In the genomic region with DNA sequence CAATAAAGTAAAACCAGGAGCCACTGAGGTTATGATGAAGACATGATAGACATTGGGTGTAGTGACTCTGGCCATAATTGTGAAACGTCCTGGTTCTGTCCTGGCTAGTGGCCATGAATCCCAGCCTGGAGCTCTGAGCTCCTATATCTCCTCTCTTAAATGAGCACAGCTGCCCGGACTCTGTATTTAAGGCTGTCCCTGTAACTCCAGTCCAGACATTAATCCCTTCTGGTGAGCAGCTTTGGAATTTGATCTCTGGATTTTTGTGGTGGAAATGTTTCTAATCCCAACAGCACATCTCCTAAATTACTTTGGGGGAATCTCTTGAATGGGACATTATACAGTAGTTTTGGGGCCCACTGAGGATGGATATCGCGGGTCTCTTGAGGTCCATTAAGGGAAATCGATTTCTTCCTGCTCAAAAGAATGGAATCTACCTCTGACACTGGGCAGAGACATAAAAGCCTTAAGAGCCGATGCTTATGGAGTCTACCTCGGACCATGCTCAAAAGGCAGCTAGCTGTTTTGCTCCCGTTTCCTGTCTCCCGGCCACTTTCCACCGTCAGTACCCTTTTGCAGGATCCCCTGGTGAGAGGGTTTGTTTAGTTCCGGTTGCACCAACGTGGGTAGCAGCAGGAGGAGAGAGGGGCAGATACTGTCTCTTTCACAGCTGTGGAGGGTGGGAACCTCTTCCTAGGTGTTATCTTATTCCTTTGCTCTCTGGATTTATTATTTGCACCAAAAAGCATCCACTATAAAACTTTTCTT, we compare ENCODE assay signal across 12 mouse cellular contexts. TPM values are rescaled to one million over a fixed set of nuclear protein-coding genes. Genes with fewer than 3 reads are reported as not detected.
DNase-seq lines count a peak whose midpoint lies in the region; ATAC-seq and TF ChIP-seq lines count a peak whose summit lies in the region.
"Had no signal": no experiment of that assay in that cellular context is flagged by ENCODE, and none has a peak within 500 bp of the region (broad histone marks: within the 10 kb centered on the region; RNA-seq: fewer than 3 reads in every experiment).

No protein-coding gene starts in this region.

- ATAC-seq in kidney, embryonic 16.5 days (ENCODE audit: low FRiP score, low TSS enrichment) = no peak; the same call in 1 of the 2 replicates
- peak; percentile 57; the same call in 1 of the 2 replicates for ATAC-seq in embryonic facial prominence, embryonic 15.5 days (ENCODE audit: insufficient number of reproducible peaks, low FRiP score, low TSS enrichment, low read depth)
- ATAC-seq in midbrain, embryonic 15.5 days (replicated peaks) = no peak

- peak overlapping the region; percentile 20 for H3K4me2 ChIP-seq in kidney, embryonic 16.5 days (replicated peaks; ENCODE audit: low read depth, low read length)
- peak overlapping the region; percentile 11; the same call in 1 of the 2 replicates for H3K4me2 ChIP-seq in embryonic facial prominence, embryonic 15.5 days (replicated peaks)
- H3K4me2 ChIP-seq in midbrain, embryonic 15.5 days = peak overlapping the region; percentile 8; the same call in 1 of the 2 replicates
- H3K4me2 ChIP-seq: liver, embryonic 11.5 days; stomach, embryonic 15.5 days had no signal

- DNase-seq in kidney, adult 2 months = no peak
- DNase-seq in embryo, embryonic 10 days (ENCODE audit: low spot score) = peak; percentile 42
- no peak for DNase-seq in ovary, postnatal 14 days (ENCODE audit: low spot score)
- no peak for DNase-seq in thymus, postnatal 36 days
- DNase-seq in natural killer cell, adult 2 months (ENCODE audit: low spot score in 2 of 2) = no peak
- DNase-seq: gastrocnemius, postnatal 36 days had no signal

- no peak overlapping the region for H3K27ac ChIP-seq in kidney, embryonic 16.5 days (ENCODE audit: low read length)
- H3K27ac ChIP-seq in kidney, adult 2 months (ENCODE audit: insufficient read depth, low read depth, low read length) = no peak overlapping the region
- H3K27ac ChIP-seq in embryonic facial prominence, embryonic 15.5 days (replicated peaks) = no peak overlapping the region
- H3K27ac ChIP-seq in midbrain, embryonic 15.5 days = no peak overlapping the region
- H3K27ac ChIP-seq: layer of hippocampus, adult 2 months; stomach, embryonic 15.5 days had no signal

- no peaks in the 10 kb centered on the region for H3K36me3 ChIP-seq in kidney, embryonic 16.5 days (ENCODE audit: insufficient read depth, low read length)
- H3K36me3 ChIP-seq in kidney, adult 2 months (ENCODE audit: control insufficient read depth, insufficient read depth, low read length) = no peaks in the 10 kb centered on the region
- H3K36me3 ChIP-seq in embryonic facial prominence, embryonic 15.5 days = no peaks in the 10 kb centered on the region
- no peaks in the 10 kb centered on the region for H3K36me3 ChIP-seq in midbrain, embryonic 15.5 days (replicated peaks)
- H3K36me3 ChIP-seq: stomach, embryonic 15.5 days had no signal

- no peaks in the 10 kb centered on the region for H3K9me3 ChIP-seq in kidney, embryonic 16.5 days (ENCODE audit: low read length)
- no peaks in the 10 kb centered on the region for H3K9me3 ChIP-seq in embryonic facial prominence, embryonic 15.5 days (replicated peaks)
- H3K9me3 ChIP-seq in midbrain, embryonic 15.5 days = no peaks in the 10 kb centered on the region
- H3K9me3 ChIP-seq: stomach, embryonic 15.5 days had no signal

- no peak for TF ChIP-seq POLR2A in kidney, adult 2 months (IDR thresholded peaks at IDR 0.05; ENCODE audit: low read depth, low read length)

- WGBS in kidney, embryonic 16.5 days = 10% methylated on average over 12 of the region's 12 CpGs
- 13% methylated on average over 12 of the region's 12 CpGs for WGBS in kidney, adult 2 months
- 11% methylated on average over 12 of the region's 12 CpGs for WGBS in embryonic facial prominence, embryonic 15.5 days
- 17% methylated on average over 12 of the region's 12 CpGs for WGBS in midbrain, embryonic 15.5 days

- peaks cover 11% of the 10 kb centered on the region for H3K4me1 ChIP-seq in kidney, embryonic 16.5 days (ENCODE audit: insufficient read depth, low read length)
- H3K4me1 ChIP-seq in kidney, adult 2 months (ENCODE audit: control insufficient read depth, insufficient read depth, low read length) = no peaks in the 10 kb centered on the region
- H3K4me1 ChIP-seq in embryonic facial prominence, embryonic 15.5 days = peaks cover 7% of the 10 kb centered on the region; the same call in 1 of the 2 replicates
- H3K4me1 ChIP-seq in midbrain, embryonic 15.5 days = peaks cover 9% of the 10 kb centered on the region
- H3K4me1 ChIP-seq: stomach, embryonic 15.5 days had no signal

- TF ChIP-seq CTCF in kidney, adult 2 months (conservative IDR thresholded peaks at IDR 0.05; ENCODE audit: insufficient read depth, insufficient read length, low read depth, low read length) = no peak

- no peak overlapping the region for H3K9ac ChIP-seq in kidney, embryonic 16.5 days (replicated peaks; ENCODE audit: low read length)
- no peak overlapping the region for H3K9ac ChIP-seq in embryonic facial prominence, embryonic 15.5 days
- no peak overlapping the region for H3K9ac ChIP-seq in midbrain, embryonic 15.5 days
- H3K9ac ChIP-seq: stomach, embryonic 15.5 days had no signal

- H3K4me3 ChIP-seq in kidney, embryonic 16.5 days (ENCODE audit: low read length) = no peak overlapping the region
- H3K4me3 ChIP-seq in kidney, adult 2 months (ENCODE audit: insufficient read depth, low read depth, low read length) = no peak overlapping the region
- H3K4me3 ChIP-seq in embryonic facial prominence, embryonic 15.5 days (replicated peaks) = no peak overlapping the region
- no peak overlapping the region for H3K4me3 ChIP-seq in midbrain, embryonic 15.5 days
- H3K4me3 ChIP-seq: layer of hippocampus, adult 2 months; stomach, embryonic 15.5 days had no signal

- H3K27me3 ChIP-seq in kidney, embryonic 16.5 days (ENCODE audit: insufficient read depth, low read length) = no peaks in the 10 kb centered on the region
- H3K27me3 ChIP-seq in kidney, adult 2 months (replicated peaks; ENCODE audit: control insufficient read depth, insufficient read depth, low read length) = no peaks in the 10 kb centered on the region
- H3K27me3 ChIP-seq in embryonic facial prominence, embryonic 15.5 days = no peaks in the 10 kb centered on the region
- H3K27me3 ChIP-seq in midbrain, embryonic 15.5 days (replicated peaks) = 0 out of 2 replicates have a peak, but pooled peaks cover 3% of the 10 kb centered on the region
- H3K27me3 ChIP-seq: stomach, embryonic 15.5 days had no signal

RNA-seq across cellular contexts. Expression of a gene that starts 41.2 kb away (rescaled TPM):
- polyA plus RNA-seq in kidney, embryonic 16.5 days (2015; fragmentation: Nextera tagmentation; extraction: Ambion mirVana) = 0.59 and 0.77 TPM in 2 replicates
- polyA plus RNA-seq in kidney, adult 2 months (2012; rRNA removed) = not detected in 2 replicates
- 0.55 and 1.3 TPM in 2 replicates for polyA plus RNA-seq in embryonic facial prominence, embryonic 15.5 days (2015; fragmentation: Nextera tagmentation; extraction: Ambion mirVana)
- 6.4 and 6.6 TPM in 2 replicates for polyA plus RNA-seq in midbrain, embryonic 15.5 days (2015; fragmentation: Nextera tagmentation; extraction: Ambion mirVana)
- polyA plus RNA-seq: liver, embryonic 11.5 days had no signal

RNA-seq across cellular contexts. Expression of a gene that starts 47.6 kb away (rescaled TPM):
- 22.9 and 24.5 TPM in 2 replicates for polyA plus RNA-seq in kidney, embryonic 16.5 days (2015; fragmentation: Nextera tagmentation; extraction: Ambion mirVana)
- 12.8 and 13.9 TPM in 2 replicates for polyA plus RNA-seq in kidney, adult 2 months (2012; rRNA removed)
- 14.6 and 15.4 TPM in 2 replicates for polyA plus RNA-seq in embryonic facial prominence, embryonic 15.5 days (2015; fragmentation: Nextera tagmentation; extraction: Ambion mirVana)
- polyA plus RNA-seq in midbrain, embryonic 15.5 days (2015; fragmentation: Nextera tagmentation; extraction: Ambion mirVana) = 13.2 and 13.5 TPM in 2 replicates
